Mouse (Mus musculus) liver, embryonic 14.5 days (tissue): ENCODE measurements around the gene Zfp91.

ENCODE experiments used
- CTCF ChIP-seq: IDR thresholded peaks from 2 replicates; pipeline ENCODE4 v1.5.1; 2016; ENCODE audit warnings: antibody characterized with exemption, low read depth, control low read depth
- EP300 ChIP-seq: IDR thresholded peaks from 2 replicates; pipeline ENCODE4 v1.6.1; 2016; ENCODE audit warnings: antibody characterized with exemption, low read depth

DNA sequence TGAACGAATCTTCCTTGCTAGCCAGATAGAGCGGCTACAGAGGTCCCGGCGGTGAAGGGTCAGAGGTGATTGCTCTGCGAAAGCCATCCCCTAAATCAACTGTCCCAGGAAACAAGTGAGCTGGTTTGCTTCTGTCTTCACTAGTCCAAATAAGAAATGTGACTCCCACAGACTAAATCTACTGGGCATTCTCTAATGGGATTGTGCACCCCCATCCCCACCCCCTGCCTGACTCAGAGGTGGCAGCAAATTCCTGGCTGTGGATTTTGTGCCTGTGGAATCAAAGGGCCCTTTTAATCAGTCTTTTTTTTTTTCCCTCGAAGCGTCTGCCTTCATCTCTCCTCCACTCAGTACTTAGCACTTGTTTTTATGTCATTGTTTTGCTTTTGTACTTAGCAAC lies 30.6 kb downstream of the Zfp91 start, which contains the start of gene Cntf:
- TF ChIP-seq CTCF (no peak), EP300 (no peak)
